Comparison of ENCODE assay signal across 26 mouse cellular contexts in genomic region chr9:104627816-104628215, GRCm38 (mm10).
"Had no signal": no experiment of that assay in that cellular context is flagged by ENCODE, and none has a peak within 500 bp of the region (broad histone marks: within the 10 kb centered on the region; RNA-seq: fewer than 3 reads in every experiment).

No protein-coding gene starts in this region.

- H3K9me3 ChIP-seq: heart, embryonic 10.5 days; heart, embryonic 13.5 days; heart, embryonic 15.5 days; hindbrain, embryonic 13.5 days; hindbrain, embryonic 15.5 days; kidney, embryonic 15.5 days; limb, embryonic 13.5 days; limb, embryonic 15.5 days; liver, embryonic 12.5 days had no signal

- H3K36me3 ChIP-seq: heart, embryonic 10.5 days; heart, embryonic 13.5 days; heart, embryonic 15.5 days; hindbrain, embryonic 13.5 days; hindbrain, embryonic 15.5 days; kidney, embryonic 15.5 days; limb, embryonic 13.5 days; limb, embryonic 15.5 days; liver, embryonic 12.5 days had no signal

- H3K4me3 ChIP-seq: gastrocnemius, adult 2 months; heart, embryonic 10.5 days; heart, embryonic 13.5 days; heart, embryonic 15.5 days; hindbrain, embryonic 13.5 days; hindbrain, embryonic 15.5 days; kidney, embryonic 15.5 days; limb, embryonic 13.5 days; limb, embryonic 15.5 days; liver, embryonic 12.5 days had no signal

- H3K9ac ChIP-seq: heart, embryonic 13.5 days; heart, embryonic 15.5 days; hindbrain, embryonic 13.5 days; hindbrain, embryonic 15.5 days; kidney, embryonic 15.5 days; limb, embryonic 13.5 days; limb, embryonic 15.5 days; liver, embryonic 12.5 days; liver, embryonic 14.5 days had no signal

- H3K4me1 ChIP-seq: heart, embryonic 10.5 days; heart, embryonic 13.5 days; heart, embryonic 15.5 days; hindbrain, embryonic 13.5 days; hindbrain, embryonic 15.5 days; kidney, embryonic 15.5 days; limb, embryonic 13.5 days; limb, embryonic 15.5 days; liver, embryonic 12.5 days had no signal

- H3K4me2 ChIP-seq: heart, embryonic 13.5 days; heart, embryonic 15.5 days; hindbrain, embryonic 13.5 days; hindbrain, embryonic 15.5 days; kidney, embryonic 15.5 days; limb, embryonic 13.5 days; limb, embryonic 15.5 days; liver, embryonic 12.5 days had no signal

- ATAC-seq: hindbrain, postnatal 0 days; intestine, embryonic 16.5 days; liver, embryonic 12.5 days had no signal

- DNase-seq: gastrocnemius, adult 2 months; gastrocnemius, postnatal 10 days; gastrocnemius, postnatal 25 days; heart, adult 18-20 months; heart, postnatal 14 days; heart, postnatal 36 days; kidney, adult 11 months; kidney, adult 2 months; kidney, adult 9 months; kidney, postnatal 10 days; kidney, postnatal 36 days; layer of hippocampus, adult 9-11 months; layer of hippocampus, postnatal 36 days; left cerebral cortex, postnatal 4 days had no signal

- H3K27ac ChIP-seq: gastrocnemius, adult 2 months; heart, embryonic 10.5 days; heart, embryonic 13.5 days; heart, embryonic 15.5 days; hindbrain, embryonic 13.5 days; hindbrain, embryonic 15.5 days; hindbrain, postnatal 0 days; kidney, embryonic 15.5 days; limb, embryonic 13.5 days; limb, embryonic 15.5 days; liver, embryonic 12.5 days; liver, embryonic 14.5 days had no signal

- H3K27me3 ChIP-seq: heart, embryonic 13.5 days; heart, embryonic 15.5 days; hindbrain, embryonic 13.5 days; hindbrain, embryonic 15.5 days; kidney, embryonic 15.5 days; limb, embryonic 13.5 days; limb, embryonic 15.5 days; liver, embryonic 12.5 days had no signal
